Mouse (Mus musculus) embryonic facial prominence, embryonic 12.5 days (tissue): Measurements from ENCODE around the gene Fth1. TPM values are rescaled to one million over a fixed set of nuclear protein-coding genes. Genes with fewer than 3 reads are reported as not detected.
A peak's percentile ranks its signal among the peaks of the same experiment; 100 is the strongest.

Source experiments
- ATAC-seq: fragments of 200-750 bp; cut with Nextera tagmentation; 2 replicates; pipeline ENCODE4 v1.8.0; 2017; ENCODE audit not compliant: insufficient number of reproducible peaks, insufficient read depth, low FRiP score, low TSS enrichment
- H3K27ac ChIP-seq: fragments of 300-500 bp; sonication (generic); 2 replicates; pipeline ENCODE4 v1.5.1; 2016; ENCODE audit warnings: mild to moderate bottlenecking
- H3K27me3 ChIP-seq: fragments of 300-500 bp; sonication (generic); 2 replicates; pipeline ENCODE4 v1.6.1; 2016; ENCODE audit warnings: mild to moderate bottlenecking, moderate library complexity
- H3K36me3 ChIP-seq: fragments of 300-500 bp; sonication (generic); 2 replicates; pipeline ENCODE4 v1.6.1; 2016; ENCODE audit warnings: mild to moderate bottlenecking
- H3K4me1 ChIP-seq: fragments of 300-500 bp; sonication (generic); 2 replicates; pipeline ENCODE4 v1.6.1; 2016
- H3K4me2 ChIP-seq: fragments of 300-500 bp; sonication (generic); replicated peaks from 2 replicates; pipeline ENCODE4 v1.6.1; 2016; ENCODE audit warnings: mild to moderate bottlenecking, moderate library complexity
- H3K4me3 ChIP-seq: fragments of 300-500 bp; sonication (generic); 2 replicates; pipeline ENCODE4 v1.5.1; 2016; ENCODE audit warnings: mild to moderate bottlenecking
- H3K9ac ChIP-seq: fragments of 300-500 bp; sonication (generic); 2 replicates; pipeline ENCODE4 v1.6.1; 2016; ENCODE audit warnings: mild to moderate bottlenecking, moderate library complexity
- H3K9me3 ChIP-seq: fragments of 300-500 bp; sonication (generic); 2 replicates; pipeline ENCODE4 v1.6.1; 2016; ENCODE audit warnings: mild to moderate bottlenecking, moderate library complexity
- WGBS: fragments of 180-500 bp; shearing (Covaris S2); methylation state at CpG from one replicate; pipeline ENCODE4 v1.1.7; 2016; 5-methylcytosine and 5-hydroxymethylcytosine counted together
- polyA plus RNA-seq: library from polyadenylated mRNA; unstranded; fragments of >200 nt; fragmentation: Nextera tagmentation; extraction: Ambion mirVana; gene quantifications from 2 replicates; pipeline ENCODE4 v1.2.1, GENCODE M21; 2016

Gene Fth1
- polyA plus RNA-seq, 1 experiment from 2014 or later = 1,511 TPM

- Histone ChIP-seq H3K36me3 (peaks cover 23% of the 10 kb centered on the region), H3K9ac (no peak overlapping the region), H3K9me3 (no peaks in the 10 kb centered on the region), H3K27me3 (no peaks in the 10 kb centered on the region), H3K4me1 (peaks cover 27% of the 10 kb centered on the region), H3K4me2 (no peak overlapping the region), H3K27ac (no peak overlapping the region), H3K4me3 (no peak overlapping the region)
- 96% methylated on average over 6 of the region's 6 CpGs for WGBS
- ATAC-seq = no peak
These were observed 4.9 kb downstream of the Fth1 start for GRCm38 (mm10) chr19:9985190-9985899.

DNA sequence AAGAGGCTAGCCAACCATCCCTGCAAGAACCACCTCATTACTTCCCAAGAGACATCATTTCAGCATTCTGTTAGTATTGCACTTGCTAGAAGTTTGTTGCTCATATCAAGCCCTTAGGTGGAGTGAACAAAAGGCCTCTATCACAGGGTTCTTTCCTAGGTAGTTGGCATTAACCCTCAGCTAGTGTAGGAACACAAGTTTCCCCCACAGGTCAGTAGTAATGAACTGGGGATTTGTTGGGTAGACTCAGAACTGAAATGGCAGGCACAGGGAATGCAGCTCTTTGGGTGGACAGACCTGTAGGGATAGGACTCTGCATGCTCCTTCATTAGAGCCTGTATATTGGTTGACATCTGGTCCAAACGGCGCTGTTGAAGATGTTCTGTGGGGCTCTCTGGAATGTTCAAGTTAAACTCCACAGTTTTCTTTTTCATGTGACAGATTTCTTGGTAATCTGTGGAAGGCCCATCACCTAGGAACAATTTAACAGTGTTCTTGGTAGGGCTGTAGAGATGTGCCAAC is 5.6 kb downstream of the Fth1 start:
- H3K4me2 ChIP-seq = no peak overlapping the region
- no peak for ATAC-seq
- no peak overlapping the region for H3K9ac ChIP-seq
- peaks cover 27% of the 10 kb centered on the region for H3K4me1 ChIP-seq
- H3K9me3 ChIP-seq = no peaks in the 10 kb centered on the region
- no peak overlapping the region for H3K4me3 ChIP-seq
- H3K27me3 ChIP-seq = no peaks in the 10 kb centered on the region
- WGBS = 95% methylated on average over 2 of the region's 2 CpGs
- H3K36me3 ChIP-seq = peaks cover 23% of the 10 kb centered on the region
- H3K27ac ChIP-seq = no peak overlapping the region

DNA sequence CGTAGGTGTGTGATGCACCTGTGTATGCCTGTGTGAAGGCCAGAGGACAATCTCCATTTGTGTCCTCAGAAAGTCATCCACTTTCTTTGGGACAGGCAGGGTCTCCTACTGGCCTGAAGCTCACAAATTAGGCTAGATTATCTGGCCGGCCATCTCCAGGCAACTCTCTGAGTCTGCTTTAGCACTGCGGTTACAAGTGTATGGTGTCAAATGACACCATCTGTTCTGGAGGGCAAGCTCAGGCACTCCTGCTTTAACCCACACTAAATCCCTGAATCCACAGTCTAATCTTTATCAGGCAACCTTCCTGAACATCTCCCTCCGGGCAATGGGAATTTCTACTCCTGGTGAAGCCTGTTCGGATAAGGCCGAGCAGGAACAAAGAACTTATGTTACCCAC is 6.8 kb downstream of the Fth1 start:
- Histone ChIP-seq H3K4me1 (peaks cover 23% of the 10 kb centered on the region), H3K27ac (no peak overlapping the region), H3K9me3 (no peaks in the 10 kb centered on the region), H3K4me3 (no peak overlapping the region), H3K4me2 (no peak overlapping the region), H3K36me3 (peaks cover 23% of the 10 kb centered on the region), H3K27me3 (no peaks in the 10 kb centered on the region), H3K9ac (no peak overlapping the region)
- ATAC-seq = no peak
- WGBS = 16% methylated on average over 6 of the region's 6 CpGs

- Histone ChIP-seq H3K4me3 (no peak overlapping the region), H3K36me3 (peaks cover 23% of the 10 kb centered on the region), H3K9me3 (no peaks in the 10 kb centered on the region), H3K4me2 (no peak overlapping the region), H3K9ac (no peak overlapping the region), H3K27me3 (no peaks in the 10 kb centered on the region), H3K27ac (0 out of 2 replicates have a peak overlapping the region, but pooled peaks have one; percentile 12), H3K4me1 (peaks cover 25% of the 10 kb centered on the region)
- no peak for ATAC-seq
These were observed 7.2 kb downstream of the Fth1 start for GRCm38 (mm10) chr19:9987593-9987992.

DNA sequence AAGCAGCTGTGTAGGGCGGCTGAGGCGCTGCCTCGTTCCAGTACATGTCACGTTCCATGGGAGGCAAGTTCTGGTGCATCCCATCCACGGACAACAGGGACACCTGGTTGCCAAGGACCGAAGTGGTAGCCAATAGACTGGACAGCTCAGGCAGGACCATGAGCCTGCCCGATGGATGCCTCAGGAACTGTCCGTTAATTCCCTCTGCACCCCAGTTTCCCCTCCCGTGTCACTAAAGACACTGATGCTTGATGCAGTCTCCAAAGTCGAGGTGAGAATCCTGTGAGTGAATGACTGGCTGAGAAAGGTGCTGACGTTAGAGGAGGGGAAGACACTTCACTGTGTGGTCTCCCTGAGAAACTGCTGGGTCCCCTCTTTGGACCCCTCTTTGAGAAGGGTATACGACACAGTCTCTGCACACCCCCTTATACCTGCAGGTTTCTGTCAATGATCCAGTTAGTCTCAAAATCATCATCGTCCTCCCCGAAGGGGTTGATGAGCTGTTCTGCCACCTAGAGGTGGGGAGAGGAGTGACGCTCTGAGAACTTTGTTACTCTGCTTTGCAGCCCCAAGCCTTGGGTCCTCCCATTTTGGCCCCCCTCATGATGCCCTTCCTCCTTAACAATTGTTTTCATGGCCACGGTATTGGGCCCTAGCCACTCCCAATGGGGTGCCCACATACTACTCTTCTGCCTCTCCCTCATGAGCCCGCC is 8.9 kb downstream of the Fth1 start:
- no peak for ATAC-seq
- WGBS = 70% methylated on average over 17 of the region's 17 CpGs
- H3K9ac ChIP-seq = no peak overlapping the region
- no peaks in the 10 kb centered on the region for H3K27me3 ChIP-seq
- H3K9me3 ChIP-seq = no peaks in the 10 kb centered on the region
- H3K4me3 ChIP-seq = no peak overlapping the region
- no peak overlapping the region for H3K27ac ChIP-seq
- H3K4me2 ChIP-seq = no peak overlapping the region
- peaks cover 23% of the 10 kb centered on the region for H3K4me1 ChIP-seq
- peaks cover 19% of the 10 kb centered on the region for H3K36me3 ChIP-seq

- H3K4me2 ChIP-seq = no peak overlapping the region
- no peaks in the 10 kb centered on the region for H3K27me3 ChIP-seq
- no peak overlapping the region for H3K27ac ChIP-seq
- no peak for ATAC-seq
- H3K4me3 ChIP-seq = no peak overlapping the region
- no peaks in the 10 kb centered on the region for H3K9me3 ChIP-seq
- H3K9ac ChIP-seq = no peak overlapping the region
- peaks cover 13% of the 10 kb centered on the region for H3K36me3 ChIP-seq
- peaks cover 23% of the 10 kb centered on the region for H3K4me1 ChIP-seq
These were observed 9.5 kb downstream of the Fth1 start for GRCm38 (mm10) chr19:9989884-9990256.

- Histone ChIP-seq H3K9ac (no peak overlapping the region), H3K27ac (no peak overlapping the region), H3K27me3 (no peaks in the 10 kb centered on the region), H3K4me3 (no peak overlapping the region), H3K4me1 (peaks cover 23% of the 10 kb centered on the region), H3K4me2 (no peak overlapping the region), H3K36me3 (no peaks in the 10 kb centered on the region), H3K9me3 (no peaks in the 10 kb centered on the region)
- no peak for ATAC-seq
- whole genome bisulfite sequencing = 22% methylated on average over 5 of the region's 5 CpGs
These were observed 10.9 kb downstream of the Fth1 start for GRCm38 (mm10) chr19:9991304-9991703.

- ATAC-seq = peak; percentile 32; the same call in 1 of the 2 replicates
- Histone ChIP-seq H3K4me2 (peak overlapping the region; percentile 50), H3K9me3 (no peaks in the 10 kb centered on the region), H3K4me3 (peak overlapping the region; percentile 28), H3K9ac (peak overlapping the region; percentile 30; the same call in 1 of the 2 replicates), H3K27ac (no peak overlapping the region), H3K4me1 (peaks cover 18% of the 10 kb centered on the region), H3K36me3 (no peaks in the 10 kb centered on the region), H3K27me3 (no peaks in the 10 kb centered on the region)
- WGBS = 42% methylated on average over 26 of the region's 26 CpGs
These were observed 11.9 kb downstream of the Fth1 start for GRCm38 (mm10) chr19:9992011-9992958.

DNA sequence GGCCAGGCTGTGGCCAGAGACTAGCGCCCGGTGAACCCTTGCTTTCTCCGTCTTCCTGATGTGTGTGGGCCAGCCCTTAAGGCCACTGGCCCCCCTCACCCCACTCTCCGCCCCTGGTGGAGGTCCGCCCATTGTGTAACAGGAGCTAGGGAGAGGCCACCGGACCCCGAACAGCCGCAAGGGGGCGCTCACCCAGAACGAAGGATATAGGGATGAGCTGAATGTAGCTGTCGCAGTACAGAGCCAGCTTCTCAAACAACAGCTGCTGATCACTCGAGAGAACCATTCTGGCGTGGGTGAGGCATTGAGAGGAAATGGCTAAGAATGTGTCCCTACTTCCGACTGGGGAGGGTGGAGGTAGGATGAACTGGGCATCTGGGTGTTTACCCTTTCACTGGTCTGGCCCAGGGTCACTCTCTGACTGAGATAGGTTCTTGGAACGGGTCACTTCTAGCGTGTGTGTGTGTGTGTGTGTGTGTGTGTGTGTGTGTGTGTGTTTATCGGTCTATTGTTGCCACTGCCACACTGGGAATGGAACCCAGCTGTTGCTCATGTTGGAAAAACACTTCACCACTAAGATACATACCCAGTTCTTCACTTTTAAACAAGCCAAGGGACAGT is 12.7 kb downstream of the Fth1 start:
- 7% methylated on average over 17 of the region's 17 CpGs for WGBS
- Histone ChIP-seq H3K27me3 (no peaks in the 10 kb centered on the region), H3K9me3 (no peaks in the 10 kb centered on the region), H3K27ac (no peak overlapping the region), H3K4me2 (peak overlapping the region; percentile 50), H3K9ac (peak overlapping the region; percentile 30; the same call in 1 of the 2 replicates), H3K36me3 (no peaks in the 10 kb centered on the region), H3K4me3 (peak overlapping the region; percentile 28), H3K4me1 (peaks cover 13% of the 10 kb centered on the region)
- peak; percentile 79 for ATAC-seq

GRCm38 (mm10) chr19:9997204-9998062 is 17.0 kb downstream of the Fth1 start:
- H3K4me1 ChIP-seq = peaks cover 12% of the 10 kb centered on the region
- no peak overlapping the region for H3K9ac ChIP-seq
- no peaks in the 10 kb centered on the region for H3K27me3 ChIP-seq
- no peak overlapping the region for H3K4me2 ChIP-seq
- no peaks in the 10 kb centered on the region for H3K36me3 ChIP-seq
- no peak for ATAC-seq
- no peaks in the 10 kb centered on the region for H3K9me3 ChIP-seq
- WGBS = 76% methylated on average over 12 of the region's 12 CpGs
- H3K4me3 ChIP-seq = no peak overlapping the region
- no peak overlapping the region for H3K27ac ChIP-seq
